Mouse (Mus musculus) thymus, postnatal 0 days (tissue): Measurements from ENCODE around the gene Agap2. TPM values are rescaled to one million over a fixed set of nuclear protein-coding genes. Genes with fewer than 3 reads are reported as not detected.

Source experiments
- DNase-seq: peaks from one replicate; pipeline ENCODE4 v3.0.0-alpha.2; 2015; ENCODE audit warnings: low spot score
- polyA plus RNA-seq: library from polyadenylated mRNA; unstranded; fragments of >200 nt; fragmentation: Nextera tagmentation; extraction: Ambion mirVana; gene quantifications from 2 replicates; pipeline ENCODE4 v1.2.1, GENCODE M21; 2015

Gene Agap2
- 12.3 and 13.5 TPM in 2 replicates for polyA plus RNA-seq

DNA sequence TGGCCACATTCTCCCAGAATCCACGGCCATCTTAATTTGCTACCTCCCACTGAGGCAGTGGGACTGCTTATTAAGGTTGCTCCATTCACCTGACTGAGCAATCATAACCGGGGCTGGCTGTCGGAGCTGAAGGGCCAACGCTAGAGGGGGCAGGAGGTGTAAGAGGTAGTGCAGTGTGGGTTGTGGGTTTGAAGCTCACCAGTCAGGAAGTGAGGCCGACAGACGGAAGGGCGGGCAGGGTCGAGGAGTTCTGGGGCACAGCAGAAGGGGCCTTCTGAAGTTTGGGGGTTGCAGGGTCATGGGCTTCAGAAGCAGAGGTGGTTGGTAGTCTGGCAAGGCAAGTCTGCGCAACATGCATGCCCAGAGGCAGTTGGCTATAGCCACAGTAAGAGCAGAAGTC is at the start of gene Agap2:
Gene Agap2 (plus strand): TSS at position 205 of the 400 bp plus-strand sequence.
- DNase-seq = peak; percentile 88

DNA sequence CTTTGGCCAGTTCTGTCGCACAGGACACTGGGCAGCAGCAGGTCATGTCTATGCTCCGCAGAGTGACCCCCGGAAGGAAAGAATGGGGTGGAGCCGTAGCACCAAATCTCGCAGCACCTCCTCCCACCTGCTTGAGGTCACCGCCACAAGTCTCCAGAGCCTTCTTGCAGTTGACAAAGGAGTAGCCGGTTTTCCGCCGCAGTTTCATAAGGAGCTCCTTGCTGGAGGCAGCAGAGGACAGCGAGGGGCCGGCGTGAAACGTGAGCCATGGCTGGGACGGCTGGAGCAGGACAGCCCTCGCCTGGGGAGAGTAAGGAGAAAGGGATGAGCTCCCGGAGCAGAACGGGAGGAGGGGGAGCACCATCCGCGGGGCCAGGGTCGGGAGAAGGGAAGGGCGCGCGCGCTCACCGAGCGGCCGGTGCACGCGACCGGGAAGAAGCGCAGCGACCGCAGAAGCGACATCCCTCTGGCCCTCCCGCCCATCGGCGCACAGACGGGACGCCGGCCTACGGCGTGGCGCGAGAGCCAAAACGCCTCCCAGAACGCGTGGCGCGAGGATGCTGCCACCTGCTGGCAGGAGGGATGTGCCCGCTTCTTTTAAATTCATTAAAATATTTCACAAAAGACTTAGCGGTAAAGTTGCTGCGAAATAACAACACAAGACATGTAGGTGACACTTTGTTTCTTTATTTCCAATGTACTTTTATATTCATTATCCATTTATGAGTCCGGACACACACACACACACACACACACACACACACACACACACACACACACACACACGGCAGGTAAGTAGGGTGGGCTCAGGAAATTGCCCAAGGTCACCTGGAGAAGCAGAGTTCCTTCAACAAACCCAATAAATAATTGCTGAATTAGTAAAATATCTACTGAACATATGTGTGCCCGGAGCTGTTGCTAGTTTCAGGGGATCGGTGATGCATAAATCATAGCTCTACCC is 44.5 kb upstream of the Agap2 start, which contains the start of gene Tsfm:
Gene Tsfm (minus strand): TSS at position 505 of the 961 bp plus-strand sequence.
- peak; percentile 90 for DNase-seq

DNA sequence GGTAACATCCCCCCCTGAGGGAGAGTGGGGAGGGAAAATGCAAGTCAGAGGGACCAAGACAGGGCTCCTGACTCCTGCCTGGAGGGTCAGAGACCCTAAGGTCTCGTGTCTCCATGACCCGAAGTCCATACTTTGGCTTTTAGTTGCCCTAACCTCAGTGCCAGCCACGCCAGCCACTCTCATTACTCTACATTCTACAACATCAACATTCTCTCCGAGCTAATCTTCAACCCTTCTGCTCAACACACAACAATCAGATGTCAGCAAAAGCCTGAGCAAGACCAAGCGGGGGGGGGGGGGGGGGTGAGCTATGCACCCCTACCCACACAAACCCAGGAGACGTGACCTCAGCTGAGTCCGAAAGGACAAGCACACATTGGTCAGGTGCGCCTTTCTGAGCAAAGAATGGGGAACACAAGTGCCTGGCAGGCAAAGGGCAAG is 41.8 kb upstream of the Agap2 start:
- DNase-seq = no peak

DNA sequence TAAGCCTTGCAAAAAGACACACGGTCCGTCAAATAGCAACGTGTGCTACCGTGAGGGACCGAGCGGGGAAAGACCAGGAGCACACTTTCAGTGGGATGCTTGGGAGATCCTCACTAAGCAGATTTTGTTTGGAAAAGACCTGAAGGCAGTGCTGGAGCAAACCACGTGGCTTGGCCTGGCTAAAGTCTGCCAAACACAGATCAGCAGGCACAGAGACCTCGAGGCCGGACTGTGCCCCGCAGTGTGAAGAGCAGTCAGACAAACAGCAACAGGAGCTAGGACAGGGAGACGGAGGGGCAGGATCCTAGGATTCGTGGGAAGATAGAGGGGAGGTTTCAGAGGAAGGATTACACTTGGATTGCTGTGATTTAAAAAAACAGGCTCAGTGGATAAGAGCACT is 38.8 kb upstream of the Agap2 start:
- DNase-seq = no peak

DNA sequence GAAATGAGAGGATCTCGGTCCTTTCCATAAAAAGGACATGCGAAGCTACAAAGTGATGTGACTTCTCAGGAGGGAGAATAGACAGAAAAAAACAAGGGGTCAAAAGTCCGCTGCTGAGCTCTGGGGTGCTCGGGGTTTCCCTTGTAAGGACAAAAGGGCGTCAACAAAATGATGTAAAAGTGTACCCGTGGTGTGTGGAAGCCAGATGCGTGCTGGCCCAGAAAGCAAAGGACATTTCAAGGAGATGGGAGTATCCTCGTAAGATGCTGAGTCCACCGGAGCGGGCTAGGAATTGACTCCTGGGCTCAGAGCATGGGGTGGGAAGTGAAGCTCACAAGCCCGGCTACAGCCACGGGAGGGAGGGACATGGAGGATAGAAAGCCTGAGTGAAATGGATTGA is 37.4 kb upstream of the Agap2 start:
- DNase-seq = no peak

DNA sequence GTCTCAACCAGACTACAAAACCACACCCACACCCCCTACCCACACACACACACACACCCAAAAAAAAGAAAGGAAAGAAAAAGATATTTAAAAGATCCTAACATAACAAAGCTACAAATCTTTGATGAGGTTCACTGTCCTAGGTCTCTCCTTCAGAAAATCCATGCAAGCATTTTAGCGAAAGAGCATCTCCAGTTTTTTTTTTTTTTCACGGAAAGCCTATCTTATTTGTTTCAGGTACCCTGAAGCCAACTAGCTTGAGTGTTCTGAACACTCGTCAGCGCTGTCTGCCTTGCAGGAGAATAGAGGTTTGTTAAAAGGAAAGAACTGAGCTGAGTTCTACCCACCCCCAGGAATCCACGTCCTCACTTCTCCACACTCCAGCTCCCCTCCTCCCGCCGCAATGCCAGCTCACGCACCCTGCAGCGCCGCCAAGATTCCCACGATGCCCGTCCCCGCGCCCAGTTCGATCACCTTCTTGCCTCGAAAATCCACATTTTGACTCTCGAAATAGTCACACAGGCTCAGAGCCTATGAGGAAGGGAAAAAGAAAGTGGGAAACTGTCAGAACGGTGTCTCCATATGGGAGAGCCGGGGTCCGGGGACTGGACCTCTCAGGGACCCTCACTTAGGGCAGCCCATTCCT is 34.4 kb upstream of the Agap2 start:
- DNase-seq = no peak

DNA sequence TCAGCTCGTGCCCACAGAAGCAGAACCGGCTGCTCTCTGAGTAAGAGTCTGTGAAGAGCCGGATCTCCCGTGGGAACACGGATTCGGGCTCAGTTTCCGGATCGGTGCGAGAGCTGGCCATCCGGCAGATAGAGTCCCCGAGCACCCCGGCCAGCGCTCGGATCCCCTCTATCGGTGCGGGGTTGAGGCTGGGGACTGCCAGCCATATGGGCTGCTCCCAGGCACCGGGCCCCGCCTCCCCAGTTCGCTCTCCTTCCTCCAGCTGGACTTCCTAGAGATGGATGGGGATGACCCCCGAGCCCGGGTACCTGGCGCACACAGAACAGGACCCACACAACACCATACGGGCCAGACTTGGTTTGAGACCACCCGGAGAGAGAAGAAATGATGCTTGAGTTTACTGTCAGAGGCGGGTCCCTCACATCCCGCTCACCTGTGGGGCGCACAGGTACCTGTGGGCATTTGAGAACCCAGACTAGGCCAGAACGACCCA is 33.8 kb upstream of the Agap2 start, which contains the start of the genes Mettl1 and Eef1akmt3:
Gene Mettl1 (plus strand): TSS at position 141 of the 493 bp plus-strand sequence.
Gene Eef1akmt3 (minus strand): TSS at position 240 of the 493 bp plus-strand sequence.
- no peak for DNase-seq

DNA sequence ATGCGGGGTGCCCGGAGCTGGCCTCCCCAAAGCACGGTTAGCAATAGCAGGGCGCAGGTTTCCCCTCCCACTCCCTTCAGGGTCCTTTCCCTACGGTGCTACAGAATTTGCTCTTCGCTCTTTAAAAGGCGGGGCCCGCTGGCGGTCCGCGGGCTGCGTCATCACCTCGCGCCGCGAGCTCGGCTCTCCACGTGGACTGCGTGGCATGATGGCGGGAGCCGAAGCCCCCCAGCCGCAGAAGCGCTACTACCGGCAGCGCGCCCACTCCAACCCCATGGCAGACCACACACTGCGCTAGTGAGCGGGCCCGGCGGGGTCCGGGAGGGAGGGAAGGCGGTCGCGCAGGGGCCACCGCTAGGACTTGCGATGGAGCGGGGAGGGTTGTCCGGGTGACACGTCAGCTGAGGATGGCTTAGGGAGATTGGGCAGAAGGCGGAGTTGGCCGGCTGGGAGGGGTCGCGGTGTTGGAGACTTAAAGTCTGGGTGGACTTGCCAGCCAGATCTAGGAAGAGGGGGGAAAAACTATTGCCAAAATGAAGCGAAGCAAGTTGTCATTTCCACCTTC is 33.2 kb upstream of the Agap2 start:
- DNase-seq = peak; percentile 86

DNA sequence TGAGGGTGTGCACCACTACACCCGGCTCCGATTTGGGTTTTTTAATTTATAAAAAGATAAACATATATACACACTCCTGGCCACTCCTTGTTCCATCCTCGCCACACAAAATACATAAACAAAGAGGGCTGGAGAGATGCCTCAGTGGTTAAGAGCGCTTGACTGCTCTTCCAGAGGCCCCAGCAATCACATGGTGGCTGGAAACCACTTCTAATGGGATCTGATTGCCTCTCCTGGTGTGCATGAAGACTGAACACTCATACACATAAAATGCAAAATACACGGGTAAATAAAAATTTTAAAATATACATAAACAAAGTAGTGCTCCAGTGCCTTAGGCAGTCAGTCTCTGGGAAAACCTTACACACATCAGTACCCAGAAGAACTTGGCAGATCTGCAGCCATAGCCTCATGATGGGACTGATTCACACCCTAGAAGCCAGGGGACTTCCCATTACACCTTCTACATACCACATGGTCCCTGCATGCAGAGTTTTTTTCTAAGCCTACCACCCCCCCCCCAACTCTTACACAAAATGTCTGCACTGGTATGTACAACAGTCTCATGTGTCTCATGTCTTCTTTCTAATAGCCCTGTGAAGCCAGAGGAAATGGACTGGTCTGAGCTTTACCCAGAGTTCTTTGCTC is 32.5 kb upstream of the Agap2 start:
- DNase-seq = no peak

DNA sequence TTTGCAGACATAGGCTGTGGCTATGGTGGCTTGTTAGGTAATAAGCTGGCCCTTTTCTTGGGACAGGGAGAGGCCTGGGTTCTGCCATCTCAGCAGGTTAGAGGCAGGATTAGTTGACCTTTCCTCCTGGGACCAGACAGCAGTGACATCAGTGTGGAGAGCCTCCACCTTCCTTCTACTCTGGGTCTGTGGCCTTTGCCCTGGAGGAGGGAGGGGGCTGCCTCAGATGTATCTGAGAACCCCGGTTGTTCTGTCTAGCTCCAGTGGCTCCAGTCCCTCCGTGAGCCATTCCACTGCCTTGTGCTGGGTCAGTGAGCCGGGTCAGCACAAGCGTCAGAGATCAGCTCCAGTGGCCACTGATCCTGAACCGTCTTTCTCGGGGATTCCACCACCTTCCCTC is 31.9 kb upstream of the Agap2 start:
- DNase-seq = no peak

DNA sequence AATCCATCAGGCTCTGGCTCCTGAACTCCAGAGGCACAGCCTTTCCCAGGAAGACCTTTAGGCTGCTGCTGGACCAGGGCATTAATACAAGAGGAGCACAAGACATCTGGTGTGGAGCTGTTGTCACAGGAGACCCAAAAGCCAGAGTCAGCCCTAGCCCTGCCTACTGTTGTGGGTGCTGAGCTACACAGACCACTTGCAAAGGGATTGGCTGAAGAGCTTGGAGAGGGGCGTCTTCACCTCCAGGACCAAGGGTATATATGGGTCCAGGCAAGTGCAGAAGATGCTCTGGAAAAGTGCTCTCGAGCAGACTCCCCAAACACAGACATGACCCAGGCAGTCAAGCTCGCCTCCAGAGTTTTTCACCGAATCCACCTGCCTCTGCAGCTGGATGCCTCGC is 27.1 kb upstream of the Agap2 start, which contains the start of gene Cyp27b1:
Gene Cyp27b1 (plus strand): TSS at position 297 of the 400 bp plus-strand sequence.
- DNase-seq = no peak

DNA sequence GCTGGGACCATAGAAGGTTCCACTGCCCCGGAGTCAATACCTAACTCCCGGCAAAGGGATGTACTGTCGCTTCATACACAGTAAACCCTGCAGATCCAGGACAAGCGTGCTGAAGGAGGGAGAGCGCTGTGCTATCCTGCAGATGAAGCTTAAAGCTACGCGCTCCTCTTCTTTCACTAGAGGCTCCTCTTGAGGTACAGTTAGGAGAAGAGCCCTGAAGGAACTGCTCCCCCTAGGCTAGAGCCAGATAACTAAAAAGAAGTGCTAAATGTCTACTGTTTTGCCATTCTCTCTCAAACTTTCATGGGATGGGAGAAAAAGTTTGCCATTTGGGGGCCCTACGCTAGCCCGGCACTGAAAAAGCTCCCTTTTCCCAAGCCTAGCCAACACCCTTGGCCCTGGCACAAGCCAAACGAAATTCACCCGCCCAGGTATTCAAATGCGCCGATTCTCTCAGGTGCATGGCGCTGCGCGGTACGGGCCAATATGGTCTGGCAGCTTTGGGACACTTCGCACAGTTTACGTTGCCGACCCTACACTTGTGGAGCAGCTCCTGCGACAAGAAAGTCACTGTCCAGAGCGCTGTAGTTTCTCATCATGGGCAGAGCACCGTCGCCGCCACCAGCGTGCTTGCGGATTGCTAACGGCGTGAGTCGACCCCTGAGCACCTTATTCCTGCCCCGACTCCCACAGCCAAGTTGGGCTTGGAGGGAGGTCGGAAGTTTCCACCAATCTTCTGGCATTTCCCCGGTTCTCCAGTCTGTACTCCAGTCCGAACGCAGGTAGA is 26.3 kb upstream of the Agap2 start:
- DNase-seq = no peak

DNA sequence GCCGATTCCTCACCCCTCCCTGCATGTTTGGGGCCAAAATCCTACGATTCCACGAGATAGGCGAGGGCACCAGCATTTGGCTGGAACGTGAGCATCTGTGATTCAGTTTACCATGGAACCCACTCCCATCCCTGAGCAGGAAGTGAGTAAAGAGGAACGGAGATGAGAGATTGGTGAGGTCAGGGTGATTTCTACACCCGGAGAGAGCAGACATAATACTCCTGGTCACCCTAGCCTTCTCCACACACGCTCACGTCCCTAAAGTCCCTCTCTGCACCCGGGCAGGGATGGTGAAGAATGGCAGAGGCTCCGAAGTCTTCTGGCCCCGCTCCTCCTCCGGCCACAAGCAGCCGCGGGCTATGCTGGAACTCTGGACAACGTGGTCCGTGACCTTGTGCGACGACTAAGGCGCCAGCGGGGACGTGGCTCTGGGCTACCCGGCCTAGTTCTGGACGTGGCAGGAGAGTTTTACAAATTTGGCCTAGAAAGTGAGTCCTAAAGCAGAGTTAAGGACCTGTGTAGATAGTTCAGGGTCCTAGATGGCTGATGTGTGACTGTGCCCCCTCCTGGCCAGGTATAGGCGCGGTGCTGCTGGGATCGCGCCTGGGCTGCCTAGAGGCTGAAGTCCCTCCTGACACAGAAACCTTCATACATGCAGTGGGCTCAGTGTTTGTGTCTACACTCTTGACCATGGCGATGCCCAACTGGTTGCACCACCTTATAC is 25.5 kb upstream of the Agap2 start:
- no peak for DNase-seq

DNA sequence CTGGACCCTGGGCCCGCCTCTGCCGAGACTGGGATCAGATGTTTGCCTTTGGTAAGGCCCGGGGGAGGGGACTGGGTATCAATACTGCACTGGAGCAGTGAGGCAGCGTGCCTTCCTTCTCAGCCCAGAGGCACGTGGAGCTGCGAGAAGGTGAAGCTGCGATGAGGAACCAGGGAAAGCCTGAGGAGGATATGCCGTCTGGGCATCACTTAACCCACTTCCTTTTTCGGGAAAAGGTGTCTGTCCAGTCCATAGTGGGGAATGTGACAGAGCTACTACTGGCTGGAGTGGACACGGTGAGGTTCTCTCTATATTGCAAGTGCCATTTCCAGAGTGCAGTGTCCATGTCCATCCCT is 25.0 kb upstream of the Agap2 start:
- DNase-seq = no peak

DNA sequence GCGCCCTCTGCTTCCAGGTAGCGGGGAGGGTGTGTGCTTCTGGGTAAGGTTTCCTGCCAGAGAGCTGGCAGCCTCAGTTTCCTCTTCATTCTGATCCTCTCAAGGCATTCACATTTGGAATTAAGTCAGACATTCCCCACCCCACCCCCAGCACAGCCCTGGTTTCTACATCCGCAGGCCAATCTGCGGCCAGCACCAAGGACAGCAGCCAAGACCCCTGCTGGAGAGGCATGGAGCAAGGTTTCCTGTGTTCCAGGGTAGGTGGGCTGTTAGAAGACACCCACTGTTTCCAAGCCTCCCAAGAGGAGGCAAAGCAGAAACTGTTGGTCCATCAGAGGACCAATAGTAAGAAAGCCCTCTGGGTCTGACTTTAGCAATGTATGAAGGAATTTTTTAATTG is 20.4 kb upstream of the Agap2 start:
- DNase-seq = no peak

DNA sequence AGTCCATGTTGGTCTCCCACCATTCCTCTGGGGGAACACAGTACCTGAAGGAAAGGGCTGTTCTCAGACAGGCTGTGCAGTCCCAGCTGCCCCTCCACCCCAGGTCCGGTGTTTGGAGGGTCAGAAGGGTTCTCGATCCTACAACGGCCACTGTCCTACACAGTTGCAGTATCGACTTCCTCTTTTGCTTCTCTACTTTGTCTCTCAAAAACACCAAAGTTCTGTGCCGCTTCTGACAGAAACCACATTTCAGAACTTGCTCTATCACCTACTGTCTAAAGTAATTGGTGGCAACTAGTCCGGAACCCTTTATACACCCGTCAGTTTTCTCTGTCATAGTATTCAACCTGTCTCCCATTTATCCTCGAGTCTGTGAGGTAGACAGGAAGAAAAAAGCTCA is 19.7 kb upstream of the Agap2 start:
- DNase-seq = no peak

DNA sequence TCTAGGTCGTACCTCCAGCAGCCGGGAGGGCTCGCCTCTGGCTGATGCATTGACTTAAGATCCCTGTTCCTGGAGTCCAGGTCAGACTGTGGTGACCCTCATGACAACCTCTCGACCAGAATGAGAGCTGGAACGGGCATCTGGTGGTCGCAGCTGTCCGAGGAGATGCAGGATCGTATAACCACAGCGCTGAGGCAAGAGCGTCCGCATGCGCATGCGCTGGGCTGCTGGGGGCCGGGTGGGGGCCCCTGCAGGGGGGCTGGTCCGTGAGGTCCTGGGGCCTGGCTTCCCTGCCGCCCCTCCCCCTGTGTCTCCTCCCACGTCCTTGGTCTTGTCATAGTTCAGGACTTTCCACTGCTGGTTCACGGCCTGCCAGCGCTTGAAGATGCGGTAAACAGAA is 18.6 kb upstream of the Agap2 start:
- no peak for DNase-seq

DNA sequence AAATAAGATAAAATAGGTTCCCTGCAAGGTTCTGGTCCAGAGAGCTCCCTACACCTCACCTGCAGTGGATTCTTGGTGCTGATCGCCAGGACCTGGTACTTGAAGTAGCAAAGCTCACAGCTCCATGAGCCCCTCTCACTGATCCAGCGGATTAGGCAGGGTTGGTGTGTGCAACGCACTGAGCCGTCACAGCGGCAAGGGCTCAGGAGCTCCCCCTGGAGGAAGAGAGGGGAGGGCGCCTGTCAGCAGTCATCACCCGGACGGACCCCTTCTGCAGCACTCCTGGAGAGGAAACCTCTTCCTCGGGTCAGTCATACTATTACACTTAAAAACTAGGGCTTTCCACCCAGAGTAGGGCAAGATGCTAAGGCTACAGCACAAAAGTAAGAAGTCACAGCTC is 16.9 kb upstream of the Agap2 start:
- peak; percentile 75 for DNase-seq

DNA sequence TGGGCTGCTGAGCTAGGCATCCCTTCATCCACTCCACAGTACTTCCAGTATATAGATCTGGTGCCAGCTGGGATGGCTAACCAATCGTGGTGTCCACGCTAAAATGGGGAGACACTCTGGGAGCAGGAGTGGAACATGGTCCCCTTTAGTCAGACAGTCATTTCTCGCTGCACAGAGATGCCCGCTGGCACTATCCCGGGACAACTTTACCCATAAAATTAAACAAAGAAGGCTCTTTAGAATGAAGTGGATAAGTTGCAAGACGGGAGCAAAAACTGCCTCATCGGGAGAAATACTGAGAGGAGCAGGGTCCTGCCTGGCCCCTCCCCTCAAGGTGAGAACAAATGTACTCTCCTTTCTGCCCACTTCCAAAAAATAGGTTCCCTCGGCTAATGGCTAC is 16.4 kb upstream of the Agap2 start:
- DNase-seq = no peak
